10 mouse cellular contexts compared by ENCODE assay signal in the genomic region with DNA sequence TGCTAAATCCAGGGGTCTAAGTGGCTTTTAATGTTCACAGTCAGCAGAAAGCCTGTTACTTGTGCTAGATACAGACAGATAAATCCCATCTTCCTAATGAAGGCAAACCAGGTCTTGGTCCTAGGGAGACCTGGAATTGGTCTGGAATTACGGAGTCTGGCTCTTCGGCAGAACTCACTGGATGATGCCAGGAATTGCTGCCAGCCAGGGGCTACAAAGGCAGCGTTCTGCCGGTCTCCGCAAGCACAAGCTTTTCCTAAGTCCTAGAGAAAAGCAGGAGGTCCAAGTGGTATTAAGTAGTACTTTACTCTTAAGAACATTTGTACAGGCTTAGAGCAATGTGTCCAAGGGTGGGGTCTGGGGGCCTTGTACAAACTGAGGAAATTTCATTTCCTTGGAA. TPM values are rescaled to one million over a fixed set of nuclear protein-coding genes. Genes with fewer than 3 reads are reported as not detected.
DNase-seq lines count a peak whose midpoint lies in the region; ATAC-seq lines count a peak whose summit lies in the region.
"Had no signal": no experiment of that assay in that cellular context is flagged by ENCODE, and none has a peak within 500 bp of the region (broad histone marks: within the 10 kb centered on the region; RNA-seq: fewer than 3 reads in every experiment).

No protein-coding gene starts in this region.

- H3K9me3 ChIP-seq in hindbrain, embryonic 12.5 days (replicated peaks), result no peaks in the 10 kb centered on the region
- no peaks in the 10 kb centered on the region for H3K9me3 ChIP-seq in hindbrain, embryonic 14.5 days (ENCODE audit: control insufficient read depth, low read length)
- no peaks in the 10 kb centered on the region for H3K9me3 ChIP-seq in embryonic facial prominence, embryonic 12.5 days
- H3K9me3 ChIP-seq in forebrain, embryonic 13.5 days (replicated peaks), result no peaks in the 10 kb centered on the region
- H3K9me3 ChIP-seq in midbrain, embryonic 13.5 days, result no peaks in the 10 kb centered on the region

- H3K27ac ChIP-seq in hindbrain, embryonic 12.5 days, result 0 out of 2 replicates have a peak overlapping the region, but pooled peaks have one; percentile 2
- H3K27ac ChIP-seq in hindbrain, embryonic 14.5 days, result no peak overlapping the region
- H3K27ac ChIP-seq in embryonic facial prominence, embryonic 12.5 days, result peak overlapping the region; percentile 65; the same call in 1 of the 2 replicates
- peak overlapping the region; percentile 89 for H3K27ac ChIP-seq in forebrain, embryonic 13.5 days
- H3K27ac ChIP-seq in midbrain, embryonic 13.5 days, result peak overlapping the region; percentile 14
- H3K27ac ChIP-seq: left cerebral cortex, adult 2 months; macrophage had no signal

- no peak for DNase-seq in hindbrain, embryonic 14.5 days (ENCODE audit: low spot score)
- DNase-seq in thymus, postnatal 0 days (ENCODE audit: low spot score), result no peak

- H3K4me1 ChIP-seq in hindbrain, embryonic 12.5 days, result peaks cover 40% of the 10 kb centered on the region
- H3K4me1 ChIP-seq in hindbrain, embryonic 14.5 days (replicated peaks; ENCODE audit: control insufficient read depth, insufficient read depth, low read length), result peaks cover 18% of the 10 kb centered on the region
- peaks cover 62% of the 10 kb centered on the region for H3K4me1 ChIP-seq in embryonic facial prominence, embryonic 12.5 days
- peaks cover 63% of the 10 kb centered on the region for H3K4me1 ChIP-seq in forebrain, embryonic 13.5 days
- H3K4me1 ChIP-seq in midbrain, embryonic 13.5 days (replicated peaks), result peaks cover 54% of the 10 kb centered on the region

- no peak overlapping the region for H3K4me2 ChIP-seq in hindbrain, embryonic 12.5 days (replicated peaks)
- H3K4me2 ChIP-seq in hindbrain, embryonic 14.5 days (replicated peaks), result no peak overlapping the region
- no peak overlapping the region for H3K4me2 ChIP-seq in embryonic facial prominence, embryonic 12.5 days (replicated peaks)
- H3K4me2 ChIP-seq in forebrain, embryonic 13.5 days, result peak overlapping the region; percentile 27; the same call in 1 of the 2 replicates
- no peak overlapping the region for H3K4me2 ChIP-seq in midbrain, embryonic 13.5 days (replicated peaks)
- H3K4me2 ChIP-seq: heart, embryonic 11.5 days had no signal

- no peak for ATAC-seq in hindbrain, embryonic 12.5 days (ENCODE audit: low FRiP score)
- no peak for ATAC-seq in hindbrain, embryonic 14.5 days (ENCODE audit: low FRiP score)
- no peak for ATAC-seq in embryonic facial prominence, embryonic 12.5 days (ENCODE audit: insufficient number of reproducible peaks, insufficient read depth, low FRiP score, low TSS enrichment)
- ATAC-seq in forebrain, embryonic 13.5 days, result no peak
- ATAC-seq in midbrain, embryonic 13.5 days, result no peak
- no peak for ATAC-seq in megakaryocyte, adult 5-6 weeks (ENCODE audit: poor library complexity, severe bottlenecking)

- no peaks in the 10 kb centered on the region for H3K27me3 ChIP-seq in hindbrain, embryonic 12.5 days
- H3K27me3 ChIP-seq in hindbrain, embryonic 14.5 days (ENCODE audit: control insufficient read depth, insufficient read depth, low read length), result no peaks in the 10 kb centered on the region
- H3K27me3 ChIP-seq in embryonic facial prominence, embryonic 12.5 days, result no peaks in the 10 kb centered on the region
- no peaks in the 10 kb centered on the region for H3K27me3 ChIP-seq in forebrain, embryonic 13.5 days
- H3K27me3 ChIP-seq in midbrain, embryonic 13.5 days, result no peaks in the 10 kb centered on the region

- no peak overlapping the region for H3K9ac ChIP-seq in hindbrain, embryonic 12.5 days
- H3K9ac ChIP-seq in hindbrain, embryonic 14.5 days, result no peak overlapping the region
- no peak overlapping the region for H3K9ac ChIP-seq in embryonic facial prominence, embryonic 12.5 days
- 0 out of 2 replicates have a peak overlapping the region, but pooled peaks have one; percentile 30 for H3K9ac ChIP-seq in forebrain, embryonic 13.5 days
- H3K9ac ChIP-seq in midbrain, embryonic 13.5 days (replicated peaks), result no peak overlapping the region

- H3K36me3 ChIP-seq in hindbrain, embryonic 12.5 days, result no peaks in the 10 kb centered on the region
- no peaks in the 10 kb centered on the region for H3K36me3 ChIP-seq in hindbrain, embryonic 14.5 days (replicated peaks; ENCODE audit: control insufficient read depth, insufficient read depth)
- H3K36me3 ChIP-seq in embryonic facial prominence, embryonic 12.5 days, result no peaks in the 10 kb centered on the region
- H3K36me3 ChIP-seq in forebrain, embryonic 13.5 days (ENCODE audit: poor library complexity, severe bottlenecking), result no peaks in the 10 kb centered on the region
- no peaks in the 10 kb centered on the region for H3K36me3 ChIP-seq in midbrain, embryonic 13.5 days

- no peak overlapping the region for H3K4me3 ChIP-seq in hindbrain, embryonic 12.5 days
- H3K4me3 ChIP-seq in hindbrain, embryonic 14.5 days (replicated peaks; ENCODE audit: low read length), result no peak overlapping the region
- H3K4me3 ChIP-seq in embryonic facial prominence, embryonic 12.5 days, result no peak overlapping the region
- H3K4me3 ChIP-seq in forebrain, embryonic 13.5 days, result no peak overlapping the region
- no peak overlapping the region for H3K4me3 ChIP-seq in midbrain, embryonic 13.5 days (replicated peaks)
- H3K4me3 ChIP-seq: left cerebral cortex, adult 2 months had no signal

- 91% methylated on average over 5 of the region's 5 CpGs for WGBS in hindbrain, embryonic 12.5 days
- 75% methylated on average over 5 of the region's 5 CpGs for WGBS in hindbrain, embryonic 14.5 days
- 77% methylated on average over 5 of the region's 5 CpGs for WGBS in embryonic facial prominence, embryonic 12.5 days
- 13% methylated on average over 5 of the region's 5 CpGs for WGBS in forebrain, embryonic 13.5 days
- 58% methylated on average over 5 of the region's 5 CpGs for WGBS in midbrain, embryonic 13.5 days

RNA-seq across cellular contexts. Expression of a gene that starts 14.6 kb away (rescaled TPM):
- polyA plus RNA-seq in hindbrain, embryonic 12.5 days (2016; fragmentation: Nextera tagmentation; extraction: Ambion mirVana), result 54.3 and 57.3 TPM in 2 replicates
- polyA plus RNA-seq in hindbrain, embryonic 14.5 days (2014; fragmentation: Nextera tagmentation; extraction: Ambion mirVana), result 32.0 and 36.0 TPM in 2 replicates
- polyA plus RNA-seq in embryonic facial prominence, embryonic 12.5 days (2016; fragmentation: Nextera tagmentation; extraction: Ambion mirVana), result 72.1 and 77.9 TPM in 2 replicates
- polyA plus RNA-seq in forebrain, embryonic 13.5 days (2015; fragmentation: Nextera tagmentation; extraction: Ambion mirVana), result 23.4 and 29.9 TPM in 2 replicates
- polyA plus RNA-seq in midbrain, embryonic 13.5 days (2015; fragmentation: Nextera tagmentation; extraction: Ambion mirVana), result 29.0 and 34.3 TPM in 2 replicates
- 9.4 and 15.1 TPM in 2 replicates for total RNA-seq in megakaryocyte, adult 5-6 weeks (2015)
- total RNA-seq in megakaryocyte, adult 5-6 weeks (2017), result 8.7 and 12.3 TPM in 2 replicates
- polyA plus RNA-seq in thymus, postnatal 0 days (2015; fragmentation: Nextera tagmentation; extraction: Ambion mirVana), result 32.2 and 33.8 TPM in 2 replicates

RNA-seq across cellular contexts. Expression of a gene that starts 22.4 kb away (rescaled TPM):
- 111 and 113 TPM in 2 replicates for polyA plus RNA-seq in hindbrain, embryonic 12.5 days (2016; fragmentation: Nextera tagmentation; extraction: Ambion mirVana)
- 110 TPM in 2 replicates for polyA plus RNA-seq in hindbrain, embryonic 14.5 days (2014; fragmentation: Nextera tagmentation; extraction: Ambion mirVana)
- polyA plus RNA-seq in embryonic facial prominence, embryonic 12.5 days (2016; fragmentation: Nextera tagmentation; extraction: Ambion mirVana), result 142 TPM in 2 replicates
- polyA plus RNA-seq in forebrain, embryonic 13.5 days (2015; fragmentation: Nextera tagmentation; extraction: Ambion mirVana), result 102 and 104 TPM in 2 replicates
- 96.3 and 102 TPM in 2 replicates for polyA plus RNA-seq in midbrain, embryonic 13.5 days (2015; fragmentation: Nextera tagmentation; extraction: Ambion mirVana)
- 10.5 and 11.0 TPM in 2 replicates for total RNA-seq in megakaryocyte, adult 5-6 weeks (2015)
- 6.5 and 10.3 TPM in 2 replicates for total RNA-seq in megakaryocyte, adult 5-6 weeks (2017)
- 116 and 117 TPM in 2 replicates for polyA plus RNA-seq in thymus, postnatal 0 days (2015; fragmentation: Nextera tagmentation; extraction: Ambion mirVana)
